Mouse (Mus musculus): ENCODE data around the gene Magi3.

- TF ChIP-seq CTCF (IDR thresholded peaks at IDR 0.05) (no peak), EP300 (IDR thresholded peaks at IDR 0.05) (no peak)
These were observed 59.6 kb downstream of the Magi3 start for GRCm38 (mm10) chr3:104160603-104161002.

All from lung, postnatal 0 days (tissue).